Mouse (Mus musculus): ENCODE measurements around the gene Crhr1.
"Not testable (repeated sequence)": the region's sequence is repeated elsewhere in the genome, so short reads cannot be mapped to it uniquely, and the experiment has no call there.

The Crhr1 gene

GRCm38 (mm10) chr11:104195791-104196190 is 63.1 kb downstream of the Crhr1 start:
- DNase-seq (ENCODE audit: low spot score), result peak; percentile 35

- peak; percentile 49 for DNase-seq (ENCODE audit: low spot score)
Measured at GRCm38 (mm10) chr11:104197861-104198260, 65.2 kb downstream of the Crhr1 start.

DNA sequence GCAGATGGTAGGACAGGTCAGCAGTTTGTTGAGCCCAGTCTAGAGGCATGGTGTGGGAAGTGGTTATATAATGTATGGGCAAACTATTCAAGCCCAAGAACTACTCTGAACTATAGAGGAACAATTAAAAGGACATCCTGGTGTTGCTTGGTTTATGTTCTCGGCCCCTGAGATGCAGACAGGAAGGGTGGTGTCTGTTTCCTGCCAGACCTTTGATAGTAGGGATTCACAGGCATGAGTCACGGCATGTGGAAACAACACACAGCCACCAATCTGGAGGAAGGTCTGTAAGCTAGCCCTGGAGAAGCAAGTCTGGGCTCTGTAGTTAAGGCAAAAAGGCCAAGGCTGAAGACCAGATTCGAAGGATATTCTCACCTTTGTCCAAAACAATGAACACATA is 70.6 kb downstream of the Crhr1 start:
- DNase-seq (ENCODE audit: low spot score), result no peak

DNA sequence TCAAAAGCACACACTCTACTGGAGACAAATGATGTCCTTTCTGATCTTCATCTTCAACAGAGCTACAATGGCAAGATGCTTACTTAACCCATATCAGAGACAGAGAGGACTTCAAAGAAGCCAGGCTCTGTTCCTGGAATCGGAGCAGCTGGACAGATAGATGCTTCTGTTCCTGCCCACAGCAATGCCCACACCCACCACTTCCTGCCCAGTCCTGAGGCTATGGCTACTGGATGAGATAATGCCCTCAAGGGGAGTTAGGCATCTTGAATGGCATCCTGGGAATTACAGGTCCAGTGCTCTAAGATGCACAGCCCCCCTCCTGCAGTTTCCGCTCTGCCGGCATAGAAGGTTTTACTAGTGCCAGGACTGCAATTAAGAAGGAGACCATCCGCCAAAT is 73.9 kb downstream of the Crhr1 start:
- no peak for DNase-seq (ENCODE audit: low spot score)

DNA sequence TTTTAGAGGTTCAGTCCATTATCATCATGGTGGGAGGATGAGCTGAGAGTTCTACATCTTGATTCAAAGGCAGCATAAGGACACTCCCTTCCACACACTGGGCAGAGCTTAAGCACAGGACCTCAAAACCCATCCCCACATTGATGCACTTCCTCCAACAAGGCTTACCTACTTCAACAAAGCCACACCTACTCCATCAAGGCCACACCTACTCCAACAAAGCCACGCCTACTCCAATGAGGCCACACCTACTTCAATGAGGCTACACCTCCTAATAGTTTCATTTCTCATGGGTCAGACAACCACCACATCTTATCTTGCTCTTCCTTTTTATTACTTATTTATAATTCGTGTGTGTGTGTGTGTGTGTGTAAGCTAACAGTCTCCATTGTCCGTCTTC is 76.4 kb downstream of the Crhr1 start:
- no peak for DNase-seq (ENCODE audit: low spot score)

DNA sequence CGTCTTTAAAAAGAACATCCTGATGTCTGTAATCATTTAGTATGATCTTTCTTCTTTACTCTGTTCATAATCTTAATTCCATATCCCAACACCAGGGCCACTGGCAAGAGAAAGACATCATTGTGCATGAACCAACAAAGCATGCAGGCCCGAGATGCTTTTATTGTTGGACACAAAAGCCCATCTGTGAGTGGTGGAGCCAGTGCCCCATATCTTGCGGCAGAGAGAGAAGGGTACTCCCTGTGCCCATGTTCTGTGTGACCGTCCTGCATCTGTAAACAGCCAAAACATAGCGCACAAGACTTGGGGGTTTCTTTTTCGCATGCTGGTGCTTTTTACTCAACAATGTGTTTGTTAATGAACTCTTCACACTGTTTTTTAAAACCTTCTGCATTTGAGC is 78.6 kb downstream of the Crhr1 start:
- no peak for DNase-seq (ENCODE audit: low spot score)

DNA sequence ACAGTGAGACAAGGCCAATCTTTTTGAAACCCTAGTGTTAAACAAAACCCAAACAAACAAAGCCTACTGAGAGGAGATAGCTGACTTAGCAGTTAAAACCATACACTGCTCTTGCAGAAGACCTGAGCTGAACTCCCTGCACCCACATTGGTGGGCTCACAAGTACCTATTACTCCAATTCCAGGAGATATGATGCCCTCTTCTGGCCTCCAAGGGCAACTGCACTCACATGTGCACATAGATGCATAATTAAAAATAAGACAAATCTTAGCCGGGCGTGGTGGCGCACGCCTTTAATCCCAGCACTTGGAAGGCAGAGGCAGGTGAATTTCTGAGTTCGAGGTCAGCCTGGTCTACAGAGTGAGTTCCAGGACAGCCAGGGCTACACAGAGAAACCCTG is 81.5 kb downstream of the Crhr1 start:
- not testable (repeated sequence) for DNase-seq (ENCODE audit: low spot score)

GRCm38 (mm10) chr11:104218075-104218474 is 85.4 kb downstream of the Crhr1 start:
- DNase-seq (ENCODE audit: low spot score), result no peak

GRCm38 (mm10) chr11:104220291-104220690 is 87.6 kb downstream of the Crhr1 start:
- DNase-seq (ENCODE audit: low spot score), result no peak

DNA sequence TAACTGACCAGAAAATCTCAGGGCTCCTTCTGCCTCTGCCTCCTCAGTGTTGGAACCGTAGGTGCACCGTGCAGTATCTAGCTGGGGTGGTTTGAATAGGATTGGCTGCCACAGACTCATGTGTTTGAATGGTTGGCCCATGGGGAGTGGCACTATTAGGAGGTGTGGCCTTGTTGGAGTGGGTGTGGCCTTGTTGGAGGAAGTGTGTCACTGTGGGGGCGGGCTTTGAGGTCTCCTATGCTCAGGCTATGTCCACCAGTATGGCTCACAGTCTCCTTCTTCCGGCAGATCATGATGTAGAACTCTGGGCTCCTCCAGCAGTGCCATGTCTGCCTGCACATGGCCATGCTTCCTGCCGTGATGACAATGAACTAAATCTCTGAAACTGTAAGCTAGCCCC is 89.1 kb downstream of the Crhr1 start:
- DNase-seq (ENCODE audit: low spot score), result no peak

DNA sequence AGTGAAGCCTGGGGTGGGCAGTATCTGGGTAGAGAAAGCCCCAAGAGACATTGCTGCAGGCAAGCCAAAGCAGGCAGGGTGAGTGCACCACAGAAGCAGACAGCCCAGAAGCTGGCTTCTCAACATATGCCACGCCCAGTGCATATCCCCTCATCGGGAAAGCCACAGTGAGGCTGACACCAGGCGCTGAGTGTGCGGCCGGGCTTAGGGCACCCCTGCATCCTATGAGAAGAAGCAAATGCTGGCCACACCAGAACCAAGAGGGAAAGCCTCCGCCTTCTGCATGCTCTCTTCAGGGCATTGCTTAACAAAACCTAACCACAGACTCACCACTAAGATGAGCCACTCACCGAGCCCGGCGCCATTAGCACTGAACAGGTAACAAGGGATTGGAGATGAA is 90.6 kb downstream of the Crhr1 start:
- DNase-seq (ENCODE audit: low spot score), result no peak

All from ovary, postnatal 36 days (tissue).